16 mouse cellular contexts compared by ENCODE assay signal in the genomic region with DNA sequence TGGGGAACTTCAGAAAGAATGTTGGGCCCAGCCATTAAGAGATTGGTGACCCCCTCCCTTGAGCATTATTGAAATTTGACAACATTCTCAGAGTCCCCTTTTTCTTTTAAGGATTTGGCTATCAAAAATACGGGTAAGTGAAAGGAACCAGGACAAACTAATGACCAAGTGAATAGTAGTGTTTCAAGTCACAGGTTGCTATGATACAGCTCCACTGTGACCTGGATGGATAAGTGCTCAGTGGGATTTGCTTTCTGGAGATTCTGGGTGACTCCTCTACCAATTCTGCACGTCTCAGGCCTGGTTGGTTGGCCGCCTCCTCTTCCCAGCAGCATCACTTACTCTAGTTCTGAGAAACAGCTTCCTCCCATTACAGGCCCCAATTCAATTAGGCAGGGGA.
DNase-seq lines count a peak whose midpoint lies in the region; ATAC-seq lines count a peak whose summit lies in the region.
"Had no signal": no experiment of that assay in that cellular context is flagged by ENCODE, and none has a peak within 500 bp of the region (broad histone marks: within the 10 kb centered on the region; RNA-seq: fewer than 3 reads in every experiment).

No protein-coding gene starts in this region.

- no peak for DNase-seq in forebrain, embryonic 10.5 days (ENCODE audit: extremely low spot score, low spot score)
- peak; percentile 15 for DNase-seq in layer of hippocampus, adult 11-12 months (ENCODE audit: low spot score)
- DNase-seq in layer of hippocampus, postnatal 25 days (ENCODE audit: extremely low spot score in 1 of 2, low spot score in 1 of 2): no peak
- no peak for DNase-seq in forebrain, embryonic 14.5 days (ENCODE audit: low spot score)
- no peak for DNase-seq in heart, adult 9 months (ENCODE audit: low spot score in 2 of 2)
- DNase-seq: adrenal gland, adult 8-10 months; cerebellum, postnatal 25 days; kidney, postnatal 36 days; liver, embryonic 13.5 days; thymus, postnatal 4 days had no signal

- no peaks in the 10 kb centered on the region for H3K36me3 ChIP-seq in forebrain, embryonic 12.5 days (replicated peaks)
- no peaks in the 10 kb centered on the region for H3K36me3 ChIP-seq in forebrain, embryonic 10.5 days (replicated peaks)
- H3K36me3 ChIP-seq in forebrain, embryonic 14.5 days (ENCODE audit: control insufficient read depth, insufficient read depth, low read length): no peaks in the 10 kb centered on the region
- H3K36me3 ChIP-seq in midbrain, embryonic 16.5 days (ENCODE audit: control insufficient read depth, insufficient read depth, low read length): no peaks in the 10 kb centered on the region
- no peaks in the 10 kb centered on the region for H3K36me3 ChIP-seq in kidney, embryonic 16.5 days (ENCODE audit: insufficient read depth, low read length)
- H3K36me3 ChIP-seq: embryonic facial prominence, embryonic 12.5 days; liver, embryonic 13.5 days had no signal

- 34% methylated on average over 3 of the region's 3 CpGs for WGBS in forebrain, embryonic 12.5 days
- WGBS in forebrain, embryonic 10.5 days: 63% methylated on average over 3 of the region's 3 CpGs
- WGBS in forebrain, embryonic 14.5 days: 35% methylated on average over 3 of the region's 3 CpGs
- WGBS in midbrain, embryonic 16.5 days: 36% methylated on average over 3 of the region's 3 CpGs
- 80% methylated on average over 3 of the region's 3 CpGs for WGBS in kidney, embryonic 16.5 days

- 0 out of 2 replicates have a peak, but pooled peaks have one; percentile 31 for ATAC-seq in forebrain, embryonic 12.5 days (ENCODE audit: low FRiP score)
- 0 out of 2 replicates have a peak, but pooled peaks have one; percentile 27 for ATAC-seq in forebrain, embryonic 14.5 days
- peak; percentile 49; the same call in 1 of the 2 replicates for ATAC-seq in midbrain, embryonic 16.5 days
- no peak for ATAC-seq in kidney, embryonic 16.5 days (ENCODE audit: low FRiP score, low TSS enrichment)
- ATAC-seq: inflammation-experienced regulatory T-cells, adult 6 months; lung, postnatal 0 days had no signal

- H3K4me2 ChIP-seq in forebrain, embryonic 12.5 days: no peak overlapping the region
- no peak overlapping the region for H3K4me2 ChIP-seq in forebrain, embryonic 14.5 days (ENCODE audit: low read length)
- no peak overlapping the region for H3K4me2 ChIP-seq in midbrain, embryonic 16.5 days (ENCODE audit: low read length)
- no peak overlapping the region for H3K4me2 ChIP-seq in kidney, embryonic 16.5 days (replicated peaks; ENCODE audit: low read depth, low read length)
- H3K4me2 ChIP-seq: embryonic facial prominence, embryonic 12.5 days; liver, embryonic 13.5 days had no signal

- H3K4me1 ChIP-seq in forebrain, embryonic 12.5 days: peaks cover 45% of the 10 kb centered on the region
- H3K4me1 ChIP-seq in forebrain, embryonic 10.5 days: peaks cover 25% of the 10 kb centered on the region
- H3K4me1 ChIP-seq in forebrain, embryonic 14.5 days (ENCODE audit: control insufficient read depth, insufficient read depth, low read length): peaks cover 49% of the 10 kb centered on the region
- H3K4me1 ChIP-seq in midbrain, embryonic 16.5 days (ENCODE audit: control insufficient read depth, insufficient read depth, low read length): peaks cover 9% of the 10 kb centered on the region
- peaks cover 8% of the 10 kb centered on the region for H3K4me1 ChIP-seq in kidney, embryonic 16.5 days (ENCODE audit: insufficient read depth, low read length)

- H3K4me3 ChIP-seq in forebrain, embryonic 12.5 days (replicated peaks): no peak overlapping the region
- H3K4me3 ChIP-seq in forebrain, embryonic 10.5 days: no peak overlapping the region
- no peak overlapping the region for H3K4me3 ChIP-seq in forebrain, embryonic 14.5 days (ENCODE audit: low read depth, low read length)
- H3K4me3 ChIP-seq in midbrain, embryonic 16.5 days (ENCODE audit: low read depth, low read length): no peak overlapping the region
- H3K4me3 ChIP-seq in kidney, embryonic 16.5 days (ENCODE audit: low read length): no peak overlapping the region
- H3K4me3 ChIP-seq: embryonic facial prominence, embryonic 12.5 days; liver, embryonic 13.5 days had no signal

- H3K27me3 ChIP-seq in forebrain, embryonic 12.5 days: no peaks in the 10 kb centered on the region
- no peaks in the 10 kb centered on the region for H3K27me3 ChIP-seq in forebrain, embryonic 10.5 days (ENCODE audit: poor library complexity, severe bottlenecking)
- H3K27me3 ChIP-seq in forebrain, embryonic 14.5 days (replicated peaks; ENCODE audit: control insufficient read depth, insufficient read depth, low read length): no peaks in the 10 kb centered on the region
- H3K27me3 ChIP-seq in midbrain, embryonic 16.5 days (ENCODE audit: control insufficient read depth, insufficient read depth, low read depth, low read length): no peaks in the 10 kb centered on the region
- no peaks in the 10 kb centered on the region for H3K27me3 ChIP-seq in kidney, embryonic 16.5 days (ENCODE audit: insufficient read depth, low read length)
- H3K27me3 ChIP-seq: embryonic facial prominence, embryonic 12.5 days; liver, embryonic 13.5 days had no signal

- H3K9me3 ChIP-seq in forebrain, embryonic 12.5 days: no peaks in the 10 kb centered on the region
- H3K9me3 ChIP-seq in forebrain, embryonic 10.5 days: no peaks in the 10 kb centered on the region
- H3K9me3 ChIP-seq in forebrain, embryonic 14.5 days (replicated peaks; ENCODE audit: control insufficient read depth, low read length): no peaks in the 10 kb centered on the region
- H3K9me3 ChIP-seq in midbrain, embryonic 16.5 days (replicated peaks; ENCODE audit: control insufficient read depth, low read length, poor library complexity, severe bottlenecking): no peaks in the 10 kb centered on the region
- no peaks in the 10 kb centered on the region for H3K9me3 ChIP-seq in kidney, embryonic 16.5 days (ENCODE audit: low read length)
- H3K9me3 ChIP-seq: embryonic facial prominence, embryonic 12.5 days; liver, embryonic 13.5 days had no signal

- no peak overlapping the region for H3K9ac ChIP-seq in forebrain, embryonic 12.5 days
- no peak overlapping the region for H3K9ac ChIP-seq in forebrain, embryonic 14.5 days (ENCODE audit: low read length)
- H3K9ac ChIP-seq in midbrain, embryonic 16.5 days (ENCODE audit: low read depth, low read length): no peak overlapping the region
- H3K9ac ChIP-seq in kidney, embryonic 16.5 days (replicated peaks; ENCODE audit: low read length): no peak overlapping the region
- H3K9ac ChIP-seq: embryonic facial prominence, embryonic 12.5 days; liver, embryonic 13.5 days had no signal

- 0 out of 2 replicates have a peak overlapping the region, but pooled peaks have one; percentile 46 for H3K27ac ChIP-seq in forebrain, embryonic 12.5 days
- no peak overlapping the region for H3K27ac ChIP-seq in forebrain, embryonic 10.5 days
- H3K27ac ChIP-seq in forebrain, embryonic 14.5 days (ENCODE audit: low read depth, low read length): 0 out of 2 replicates have a peak overlapping the region, but pooled peaks have one; percentile 33
- H3K27ac ChIP-seq in midbrain, embryonic 16.5 days (ENCODE audit: low read length): no peak overlapping the region; the same call in 1 of the 2 replicates
- no peak overlapping the region for H3K27ac ChIP-seq in kidney, embryonic 16.5 days (ENCODE audit: low read length)
- H3K27ac ChIP-seq: embryonic facial prominence, embryonic 12.5 days; liver, embryonic 13.5 days had no signal

Comparison
In these comparisons a context has a peak if more than half of its experiments do, and no peak if none do; other contexts are left out.
1. H3K27ac ChIP-seq: peak in forebrain, embryonic 12.5 days (single experiment) and forebrain, embryonic 14.5 days (single experiment); none in forebrain, embryonic 10.5 days (single experiment), midbrain, embryonic 16.5 days (single experiment) and kidney, embryonic 16.5 days (single experiment).